Mouse (Mus musculus) 3T3-L1 (cell line): Measurements from ENCODE around the gene Tle4.

ENCODE experiments used
- DNase-seq: peaks from one replicate; pipeline ENCODE4 v3.0.0-alpha.2; 2015; ENCODE audit warnings: low read depth, low spot score

Tle4 gene

DNA sequence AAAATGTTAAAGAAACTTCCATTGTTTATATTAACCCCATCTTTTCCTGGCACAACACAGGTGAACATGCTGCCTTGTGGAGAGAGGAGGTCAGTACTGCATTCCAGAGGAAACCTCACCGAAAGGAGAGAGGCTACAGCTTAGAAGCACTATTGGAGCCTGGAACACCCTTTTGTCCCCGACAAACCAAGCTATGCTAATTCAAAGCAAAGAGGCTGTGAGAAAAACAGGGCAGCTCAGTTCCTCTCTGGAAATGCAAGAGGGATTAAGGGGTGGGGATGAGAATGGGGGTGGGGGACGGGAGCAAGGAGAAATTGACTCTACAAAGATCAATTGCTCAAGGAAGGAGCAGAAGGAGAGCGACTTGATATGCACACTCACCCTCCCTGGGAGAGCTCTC is 182.9 kb downstream of the Tle4 start:
- DNase-seq = no peak

DNA sequence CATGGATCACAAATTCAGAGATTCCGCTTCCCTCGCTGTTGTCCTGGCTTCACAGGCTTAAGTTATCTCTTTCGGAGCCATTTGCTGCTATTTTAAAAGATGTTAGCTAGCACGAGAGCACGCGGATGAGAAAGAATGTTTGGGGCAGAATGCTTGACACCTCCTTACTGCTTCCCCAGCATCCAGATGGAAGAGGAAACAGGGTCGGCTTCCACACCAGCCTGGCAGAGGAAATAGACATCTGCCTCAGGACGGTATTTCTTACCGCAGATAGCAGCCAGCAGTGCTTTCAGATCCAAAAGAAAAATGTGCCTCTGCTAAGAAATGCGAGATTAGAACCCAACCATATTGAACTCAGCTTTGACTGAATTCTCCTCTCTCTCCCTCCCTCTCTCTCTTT is 191.2 kb downstream of the Tle4 start:
- no peak for DNase-seq
